In the genomic region with DNA sequence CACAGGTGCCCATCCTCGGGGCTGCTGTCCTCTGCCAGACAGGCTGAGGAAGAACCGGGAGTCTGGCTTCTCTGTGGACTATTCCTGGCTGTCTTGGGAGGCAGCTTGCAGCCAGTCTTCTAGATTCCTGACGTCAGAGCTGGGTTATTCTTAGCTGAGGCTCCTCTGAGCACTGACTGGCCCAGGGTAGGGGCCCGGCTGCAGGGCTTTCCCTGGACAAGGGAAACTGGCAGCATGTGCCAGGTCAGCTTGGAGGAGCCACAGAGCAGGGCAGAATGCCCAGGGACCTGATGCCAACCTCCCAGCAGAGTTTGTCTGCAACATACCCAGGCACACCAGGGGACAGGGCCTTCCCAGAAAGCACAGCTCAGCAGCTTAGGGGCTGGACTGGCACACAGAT, we compare ENCODE assay signal across 8 mouse cellular contexts.
DNase-seq lines count a peak whose midpoint lies in the region; ATAC-seq and TF ChIP-seq lines count a peak whose summit lies in the region.

No protein-coding gene starts in this region.

- WGBS in forebrain, embryonic 14.5 days = 83% methylated on average over 4 of the region's 4 CpGs
- WGBS in forebrain, embryonic 10.5 days = 79% methylated on average over 4 of the region's 4 CpGs
- WGBS in heart, embryonic 13.5 days = 33% methylated on average over 4 of the region's 4 CpGs

- H3K9ac ChIP-seq in forebrain, embryonic 14.5 days (ENCODE audit: low read length) = no peak overlapping the region
- peak overlapping the region; percentile 72 for H3K9ac ChIP-seq in heart, embryonic 13.5 days

- intact Hi-C loops in left cerebral cortex, adult 2 months (cut with DNase I) = loop anchor here (2.0 kb wide), 1 partner anchor 36 kb away; no protein-coding TSS in a partner anchor

- peak overlapping the region; percentile 36; the same call in 1 of the 2 replicates for H3K27ac ChIP-seq in forebrain, embryonic 14.5 days (ENCODE audit: low read depth, low read length)
- H3K27ac ChIP-seq in forebrain, embryonic 10.5 days = no peak overlapping the region
- H3K27ac ChIP-seq in cortical plate, adult 2 months (ENCODE audit: insufficient read depth, low read length) = peak overlapping the region; percentile 96
- peak overlapping the region; percentile 90 for H3K27ac ChIP-seq in heart, embryonic 13.5 days (replicated peaks)
- peak overlapping the region; percentile 91 for H3K27ac ChIP-seq in left cerebral cortex, adult 2 months

- H3K4me2 ChIP-seq in forebrain, embryonic 14.5 days (ENCODE audit: low read length) = no peak overlapping the region
- peak overlapping the region; percentile 63 for H3K4me2 ChIP-seq in heart, embryonic 13.5 days

- H3K36me3 ChIP-seq in forebrain, embryonic 14.5 days (ENCODE audit: control insufficient read depth, insufficient read depth, low read length) = peaks cover 42% of the 10 kb centered on the region
- peaks cover 63% of the 10 kb centered on the region for H3K36me3 ChIP-seq in forebrain, embryonic 10.5 days (replicated peaks)
- peaks cover 44% of the 10 kb centered on the region for H3K36me3 ChIP-seq in heart, embryonic 13.5 days

- TF ChIP-seq CTCF in cortical plate, adult 2 months (IDR thresholded peaks at IDR 0.05; ENCODE audit: extremely low read depth, insufficient read depth, low read length) = no peak
- no peak for TF ChIP-seq CTCF in left cerebral cortex, adult 2 months (IDR thresholded peaks at IDR 0.05)

- ATAC-seq in forebrain, embryonic 14.5 days = peak; percentile 68; the same call in 1 of the 2 replicates
- 0 out of 2 replicates have a peak, but pooled peaks have one; percentile 37 for ATAC-seq in heart, embryonic 13.5 days (ENCODE audit: extremely low read depth, insufficient number of reproducible peaks, low FRiP score, low TSS enrichment)

- DNase-seq in forebrain, embryonic 14.5 days (ENCODE audit: low spot score) = peak; percentile 60
- DNase-seq in forebrain, embryonic 10.5 days (ENCODE audit: extremely low spot score, low spot score) = no peak
- DNase-seq in Muller cell, postnatal 12 days (ENCODE audit: inconsistent ontology term) = peak; percentile 79
- DNase-seq in left cerebral cortex, adult 2 months (ENCODE audit: extremely low spot score in 1 of 2, low spot score in 2 of 2) = peak; percentile 72 to 76
- DNase-seq in skeletal muscle tissue, adult 2 months (ENCODE audit: low read depth, low spot score) = peak; percentile 95
- no peak for DNase-seq in spleen, postnatal 36 days (ENCODE audit: low spot score in 2 of 2)

- H3K4me1 ChIP-seq in forebrain, embryonic 14.5 days (ENCODE audit: control insufficient read depth, insufficient read depth, low read length) = no peaks in the 10 kb centered on the region
- H3K4me1 ChIP-seq in forebrain, embryonic 10.5 days = no peaks in the 10 kb centered on the region
- H3K4me1 ChIP-seq in cortical plate, adult 2 months (ENCODE audit: control insufficient read depth, insufficient read depth, low read length) = peaks cover 16% of the 10 kb centered on the region
- peaks cover 33% of the 10 kb centered on the region for H3K4me1 ChIP-seq in heart, embryonic 13.5 days

- peak; percentile 44; the same call in 1 of the 2 replicates for TF ChIP-seq POLR2A in cortical plate, adult 2 months (IDR thresholded peaks at IDR 0.05; ENCODE audit: extremely low read depth, insufficient read depth, low read length)

- no peaks in the 10 kb centered on the region for H3K27me3 ChIP-seq in forebrain, embryonic 14.5 days (replicated peaks; ENCODE audit: control insufficient read depth, insufficient read depth, low read length)
- H3K27me3 ChIP-seq in forebrain, embryonic 10.5 days (ENCODE audit: poor library complexity, severe bottlenecking) = no peaks in the 10 kb centered on the region
- no peaks in the 10 kb centered on the region for H3K27me3 ChIP-seq in heart, embryonic 13.5 days (replicated peaks)

- H3K9me3 ChIP-seq in forebrain, embryonic 14.5 days (replicated peaks; ENCODE audit: control insufficient read depth, low read length) = no peaks in the 10 kb centered on the region
- H3K9me3 ChIP-seq in forebrain, embryonic 10.5 days = no peaks in the 10 kb centered on the region
- H3K9me3 ChIP-seq in heart, embryonic 13.5 days = no peaks in the 10 kb centered on the region

- no peak overlapping the region for H3K4me3 ChIP-seq in forebrain, embryonic 14.5 days (ENCODE audit: low read depth, low read length)
- H3K4me3 ChIP-seq in forebrain, embryonic 10.5 days = no peak overlapping the region
- no peak overlapping the region for H3K4me3 ChIP-seq in cortical plate, adult 2 months (ENCODE audit: insufficient read depth, low read length)
- H3K4me3 ChIP-seq in heart, embryonic 13.5 days = 0 out of 2 replicates have a peak overlapping the region, but pooled peaks have one; percentile 25
- no peak overlapping the region; the same call in 1 of the 2 replicates for H3K4me3 ChIP-seq in left cerebral cortex, adult 2 months

Comparison
In these comparisons a context has a peak if more than half of its experiments do, and no peak if none do; other contexts are left out.
1. DNase-seq: peak in forebrain, embryonic 14.5 days (single experiment), Muller cell, postnatal 12 days (single experiment), left cerebral cortex, adult 2 months (2 of 2) and skeletal muscle tissue, adult 2 months (single experiment); none in forebrain, embryonic 10.5 days (single experiment) and spleen, postnatal 36 days (0 of 2).